Mouse (Mus musculus): ENCODE measurements around the gene Cdk14. TPM values are rescaled to one million over a fixed set of nuclear protein-coding genes. Genes with fewer than 3 reads are reported as not detected.

Cdk14 gene
- total RNA-seq, 2 experiments from 2014 or later = 258 to 269 TPM

DNA sequence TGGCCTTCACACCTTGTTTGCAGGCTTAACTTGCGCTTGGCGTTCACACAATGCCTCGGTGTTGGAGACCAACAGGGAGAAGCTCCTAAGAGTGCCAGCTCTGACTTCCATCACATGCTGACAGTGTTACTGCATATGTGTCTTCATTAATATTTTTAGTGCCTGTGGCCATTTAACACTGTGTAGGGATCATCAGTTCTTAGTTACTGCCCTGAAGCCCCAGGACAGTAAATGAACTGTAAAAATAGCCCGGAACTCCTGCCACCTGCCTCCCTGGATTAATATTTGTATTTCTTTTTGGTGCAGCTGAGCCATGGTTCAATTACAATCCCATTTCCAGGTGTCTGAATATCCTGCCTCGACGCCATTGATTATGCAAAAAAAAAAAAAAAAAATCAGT, 387.3 kb downstream of the Cdk14 start:
- H3K4me3 ChIP-seq = no peak overlapping the region
- no peak overlapping the region for H3K27ac ChIP-seq
- no peak for TF ChIP-seq CTCF (conservative IDR thresholded peaks at IDR 0.05)
- DNase-seq (ENCODE audit: low spot score in 2 of 2) = no peak

DNA sequence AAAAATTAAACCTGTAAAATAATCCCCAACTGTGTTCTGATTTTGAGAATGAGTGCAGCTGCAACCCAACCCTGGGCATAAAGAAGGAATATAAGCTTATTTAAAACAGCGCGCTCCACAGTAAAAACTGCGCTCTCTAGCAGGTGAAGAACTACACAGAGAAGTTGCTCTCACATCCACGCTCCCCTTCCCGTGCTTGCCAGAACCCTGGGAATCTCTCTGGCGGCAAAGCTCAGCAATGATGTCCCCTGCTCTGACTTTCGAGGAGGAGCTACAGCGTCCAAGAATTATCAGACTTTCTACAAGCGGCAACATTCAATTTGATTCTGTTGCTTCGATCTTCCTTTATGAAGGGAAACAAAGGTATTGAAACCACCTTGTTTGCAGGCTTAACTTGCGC, 387.7 kb downstream of the Cdk14 start:
- no peak overlapping the region for H3K27ac ChIP-seq
- no peak for TF ChIP-seq CTCF (conservative IDR thresholded peaks at IDR 0.05)
- no peak for DNase-seq (ENCODE audit: low spot score in 2 of 2)
- H3K4me3 ChIP-seq = no peak overlapping the region

DNA sequence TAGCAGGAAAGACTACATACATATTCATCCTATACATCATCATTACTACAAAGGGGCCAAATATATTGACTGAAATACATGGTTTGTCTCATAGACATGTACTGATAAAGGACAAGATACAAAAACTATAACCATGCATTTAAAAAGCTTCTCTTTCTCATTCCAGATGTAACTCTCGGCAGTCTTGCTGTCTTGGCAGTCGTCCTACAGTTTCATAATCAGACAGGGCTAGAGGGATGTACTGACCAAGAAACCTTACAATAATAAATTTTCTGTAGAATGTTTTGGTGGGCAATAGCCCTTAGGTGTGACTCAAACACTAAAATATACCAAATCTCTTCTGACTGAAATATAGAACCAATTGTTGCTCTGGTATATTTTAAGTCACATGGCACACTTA, 389.7 kb downstream of the Cdk14 start:
- DNase-seq (ENCODE audit: low spot score in 2 of 2) = no peak
- Histone ChIP-seq H3K4me3 (no peak overlapping the region), H3K27ac (no peak overlapping the region)
- TF ChIP-seq CTCF (conservative IDR thresholded peaks at IDR 0.05) = no peak

DNA sequence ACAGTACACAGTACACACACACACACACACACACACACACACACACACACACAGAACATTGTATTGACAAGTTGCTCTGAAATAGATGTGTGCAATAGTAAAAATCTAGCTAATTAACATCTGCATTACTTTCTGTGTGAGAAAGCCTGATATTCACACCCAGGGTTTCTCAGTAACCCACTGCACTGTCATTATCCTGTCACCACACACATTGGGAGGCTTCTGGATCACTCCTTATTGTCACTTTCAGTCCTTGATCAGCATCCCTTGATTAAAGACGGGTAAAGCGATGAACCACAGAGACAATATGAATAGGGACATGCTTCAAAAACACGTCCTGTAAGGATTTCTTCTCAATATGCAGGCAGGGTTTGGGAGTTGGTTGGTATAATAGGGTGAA, 401.2 kb downstream of the Cdk14 start:
- no peak overlapping the region for H3K27ac ChIP-seq
- no peak overlapping the region for H3K4me3 ChIP-seq
- no peak for TF ChIP-seq CTCF (conservative IDR thresholded peaks at IDR 0.05)
- DNase-seq (ENCODE audit: low spot score in 2 of 2) = no peak

DNA sequence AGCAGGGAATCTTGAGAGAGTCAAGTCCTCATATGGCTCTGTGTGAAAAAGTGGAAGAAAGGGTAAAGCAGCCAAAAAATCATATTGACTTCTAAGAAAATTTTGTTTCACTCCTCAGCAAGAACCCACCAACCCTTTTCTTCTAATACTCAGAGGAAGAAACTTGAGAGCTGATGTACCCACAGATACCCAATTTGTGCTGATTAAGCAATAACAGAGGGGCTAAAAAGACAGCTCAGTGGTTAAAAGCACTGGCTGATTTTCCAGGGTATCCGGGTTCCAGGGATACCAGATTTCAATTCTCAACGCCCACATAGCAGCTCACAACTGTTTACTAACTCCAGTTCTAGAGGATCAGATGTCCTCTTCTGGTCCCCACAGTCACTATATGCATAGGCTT, 401.9 kb downstream of the Cdk14 start:
- Histone ChIP-seq H3K27ac (peak overlapping the region; percentile 55), H3K4me3 (no peak overlapping the region)
- TF ChIP-seq CTCF (conservative IDR thresholded peaks at IDR 0.05) = no peak
- peak in 1 of 2 experiments; percentile 23 for DNase-seq (ENCODE audit: low spot score in 2 of 2)

DNA sequence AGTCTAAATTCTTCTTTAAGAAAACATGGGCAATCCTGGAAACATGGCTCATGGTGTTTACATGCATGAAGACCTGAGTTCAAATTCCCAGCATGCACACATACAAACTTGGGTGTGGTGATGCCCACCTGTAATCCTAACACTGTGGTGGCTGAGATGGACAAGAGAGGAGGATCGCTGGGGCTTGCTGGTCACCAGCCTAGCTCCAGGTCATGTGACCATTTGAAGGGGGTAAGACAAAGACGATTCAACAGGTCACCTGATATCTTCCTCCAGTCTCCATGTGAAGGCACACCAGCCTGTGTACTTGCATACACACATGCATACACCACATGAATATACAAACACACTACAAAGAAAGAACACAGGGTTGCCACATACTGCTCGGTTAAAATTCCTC, 406.3 kb downstream of the Cdk14 start:
- TF ChIP-seq CTCF (conservative IDR thresholded peaks at IDR 0.05) = no peak
- no peak overlapping the region for H3K27ac ChIP-seq
- no peak overlapping the region for H3K4me3 ChIP-seq
- no peak for DNase-seq (ENCODE audit: low spot score in 2 of 2)

DNA sequence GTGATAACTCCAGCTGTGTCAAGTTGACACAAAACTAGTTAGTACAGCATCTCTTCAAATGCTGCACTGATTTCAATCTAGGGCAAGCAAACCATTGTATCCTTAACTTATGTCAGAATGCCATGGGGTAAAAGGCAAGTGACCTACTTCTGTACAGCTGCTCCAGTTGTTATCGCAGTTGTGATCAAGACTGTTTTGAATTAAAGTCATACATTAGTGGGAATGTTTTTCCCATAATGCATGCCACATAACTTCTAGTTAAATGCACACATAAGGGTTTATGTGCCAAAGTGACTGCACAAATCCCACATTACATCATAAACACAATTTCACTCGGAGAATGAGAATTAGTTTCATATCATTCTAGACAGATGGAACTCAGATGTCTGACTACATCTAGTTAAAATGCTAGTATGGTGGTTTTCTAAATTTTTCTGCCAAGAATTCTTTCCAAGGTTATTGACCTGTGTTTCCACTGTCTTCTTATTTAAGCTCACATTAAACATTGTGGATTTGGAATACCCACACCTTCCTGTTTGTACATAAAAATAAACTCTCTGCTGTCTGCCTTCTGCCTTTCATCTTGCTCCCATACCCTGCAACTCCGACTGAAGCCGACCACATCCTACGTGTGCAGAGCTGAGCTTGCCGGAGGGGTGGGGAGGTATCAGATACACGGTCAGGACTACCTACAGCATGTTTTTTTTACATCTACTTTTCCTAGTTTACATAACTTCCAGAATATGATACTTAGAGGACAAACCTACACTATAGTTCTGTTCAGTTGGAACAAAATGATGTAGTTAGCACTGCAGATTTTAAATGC, 407.4 kb downstream of the Cdk14 start:
- peak overlapping the region; percentile 56 for H3K27ac ChIP-seq

DNA sequence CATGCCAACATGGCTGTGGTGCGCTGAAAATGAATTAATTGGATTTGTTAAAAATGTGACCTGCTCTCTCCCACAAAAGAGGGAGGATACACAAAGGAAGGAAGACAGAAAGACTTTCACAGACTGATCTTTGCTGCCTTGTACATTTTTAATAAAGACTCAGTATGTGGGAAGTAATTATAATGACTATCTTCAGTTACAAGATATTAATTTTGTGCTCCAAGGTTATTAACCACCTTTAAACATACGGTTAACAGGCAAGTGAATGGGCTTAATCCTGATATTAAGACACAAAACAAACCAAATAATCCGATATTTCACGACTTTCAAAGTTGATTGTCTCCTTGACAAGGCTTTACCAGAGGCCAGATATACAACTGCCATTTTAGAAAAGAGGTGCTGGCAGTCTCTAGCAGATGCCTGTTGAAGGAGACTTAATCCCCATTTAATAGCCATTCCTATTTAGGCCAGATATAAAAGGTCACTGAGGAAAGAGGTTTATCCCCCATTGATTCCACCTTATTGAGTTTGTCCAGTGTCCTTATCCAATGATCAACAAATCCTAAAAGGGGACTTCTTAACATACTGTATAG, 411.9 kb downstream of the Cdk14 start:
- Histone ChIP-seq H3K27ac (no peak overlapping the region), H3K4me3 (no peak overlapping the region)
- no peak for DNase-seq (ENCODE audit: low spot score in 2 of 2)
- no peak for TF ChIP-seq CTCF (conservative IDR thresholded peaks at IDR 0.05)

More for the DNA sequence above, 407.4 kb downstream of the Cdk14 start:
- no peak overlapping the region for H3K4me3 ChIP-seq
- no peak for DNase-seq (ENCODE audit: low spot score in 2 of 2)
- TF ChIP-seq CTCF (conservative IDR thresholded peaks at IDR 0.05) = no peak

DNA sequence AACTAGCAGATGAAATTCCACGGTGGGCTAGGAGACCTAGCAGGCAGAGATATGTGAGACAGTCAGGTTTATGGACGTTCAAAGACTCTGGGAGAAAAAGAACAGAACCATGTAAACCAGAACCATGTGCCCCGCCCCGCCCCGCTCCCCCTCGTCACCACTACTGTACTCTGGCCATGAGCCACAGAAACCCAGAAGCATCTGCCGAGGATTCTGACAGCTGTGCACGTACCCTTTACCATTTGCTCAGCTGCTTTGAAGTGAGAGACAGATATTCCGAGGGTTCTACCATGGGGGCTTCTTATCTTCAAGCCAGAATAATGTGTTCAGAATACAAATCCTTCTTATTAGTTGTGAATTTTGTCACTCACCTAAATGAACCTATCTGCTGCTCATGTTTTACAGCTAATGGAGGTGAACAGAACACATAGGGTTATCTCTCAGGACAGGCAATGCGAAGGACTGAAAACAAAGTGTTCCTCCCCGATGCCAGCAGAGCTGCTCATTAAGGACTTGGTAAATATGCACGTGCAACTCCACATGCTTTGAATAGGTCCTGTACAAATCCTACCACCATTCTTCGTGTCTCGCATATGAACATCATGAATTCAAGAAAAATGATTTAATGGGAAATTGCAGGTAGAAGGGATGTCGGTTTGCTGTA, 412.5 kb downstream of the Cdk14 start:
- TF ChIP-seq CTCF (conservative IDR thresholded peaks at IDR 0.05) = no peak
- DNase-seq (ENCODE audit: low spot score in 2 of 2) = no peak
- Histone ChIP-seq H3K4me3 (no peak overlapping the region), H3K27ac (no peak overlapping the region)

DNA sequence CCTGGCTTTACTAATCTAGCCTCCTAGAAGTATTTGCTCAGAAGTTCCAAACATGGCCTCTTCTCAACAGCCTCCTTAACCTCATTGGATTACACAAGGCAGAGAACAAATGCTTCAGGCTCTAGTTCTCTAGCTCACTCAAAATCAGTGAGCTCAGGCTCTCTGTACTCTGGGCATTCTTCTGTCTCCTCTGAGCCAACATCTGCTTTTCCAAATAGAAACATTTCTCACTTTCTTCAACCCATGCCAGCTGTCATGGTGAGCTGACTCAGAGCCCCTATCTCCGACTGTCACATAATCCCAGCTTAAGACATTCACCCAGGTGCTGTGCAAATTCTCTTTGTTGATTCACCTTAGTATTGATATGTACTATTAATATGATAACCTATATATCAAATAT, 414.5 kb downstream of the Cdk14 start:
- no peak for DNase-seq (ENCODE audit: low spot score in 2 of 2)
- TF ChIP-seq CTCF (conservative IDR thresholded peaks at IDR 0.05) = no peak
- Histone ChIP-seq H3K27ac (no peak overlapping the region), H3K4me3 (no peak overlapping the region)

DNA sequence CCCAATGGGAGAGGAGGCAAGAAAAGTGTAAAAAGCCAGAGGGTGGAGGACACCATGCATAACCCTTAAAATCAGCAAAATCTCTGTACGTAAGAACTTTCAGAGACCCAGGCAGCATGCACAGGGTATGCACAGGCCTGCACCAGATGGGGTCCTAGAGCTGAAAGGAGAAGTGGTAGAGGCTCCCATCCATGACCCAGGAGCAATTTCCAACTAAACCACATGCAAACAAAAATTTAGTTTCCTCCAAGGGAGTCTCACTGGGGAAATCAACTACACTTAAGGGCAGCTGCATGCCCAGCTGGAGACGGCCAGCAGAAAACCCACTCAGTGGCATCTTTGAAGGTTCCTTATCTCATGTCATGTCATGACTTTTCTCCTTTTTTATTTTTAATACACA, 415.4 kb downstream of the Cdk14 start:
- no peak for DNase-seq (ENCODE audit: low spot score in 2 of 2)
- no peak overlapping the region for H3K4me3 ChIP-seq
- H3K27ac ChIP-seq = no peak overlapping the region
- TF ChIP-seq CTCF (conservative IDR thresholded peaks at IDR 0.05) = no peak

DNA sequence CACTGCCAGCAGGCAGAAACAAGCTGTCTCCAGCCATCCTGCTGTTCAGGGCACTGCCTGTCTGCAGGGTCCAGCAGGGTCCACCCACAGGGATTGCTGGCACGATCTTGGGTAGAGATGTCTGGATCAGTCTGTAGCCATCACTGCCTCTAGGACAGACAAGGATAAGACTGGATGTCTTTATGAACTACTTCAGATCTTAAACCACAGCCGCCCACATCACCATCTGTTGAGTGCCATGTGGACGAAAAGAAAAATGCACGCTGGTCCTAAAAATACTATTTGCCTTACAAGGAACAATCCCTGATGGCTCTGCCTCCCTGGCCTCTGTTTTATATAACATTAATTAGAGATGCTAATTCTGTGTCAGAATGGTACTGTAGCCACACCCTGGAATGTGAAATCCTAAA, 426.9 kb downstream of the Cdk14 start:
- peak overlapping the region; percentile 91 for H3K27ac ChIP-seq

DNA sequence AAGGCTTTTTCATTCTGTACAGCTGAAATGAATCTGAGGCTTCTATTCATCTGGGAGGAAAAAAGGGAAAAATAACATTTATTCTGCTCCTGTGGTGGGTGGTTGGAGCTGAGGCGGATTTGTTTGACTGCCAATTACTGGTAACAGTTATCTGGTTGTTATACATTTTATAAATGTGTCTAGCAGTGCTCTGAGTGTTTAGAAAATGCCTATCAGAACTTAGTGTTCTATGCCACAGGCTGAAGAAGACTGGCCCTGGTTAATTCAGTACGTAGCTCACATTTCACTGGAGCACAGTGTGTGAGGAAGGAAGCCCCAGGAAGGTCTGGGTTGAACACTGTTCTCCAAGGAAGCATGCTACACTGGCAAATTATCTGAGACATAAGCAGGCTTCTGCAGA, 429.1 kb downstream of the Cdk14 start:
- no peak overlapping the region for H3K4me3 ChIP-seq
- TF ChIP-seq CTCF (conservative IDR thresholded peaks at IDR 0.05) = no peak
- H3K27ac ChIP-seq = peak overlapping the region; percentile 91
- DNase-seq (ENCODE audit: low spot score in 2 of 2) = peak; percentile 46 to 77

More for the DNA sequence above, 426.9 kb downstream of the Cdk14 start:
- DNase-seq (ENCODE audit: low spot score in 2 of 2) = peak; percentile 69 to 87
- TF ChIP-seq CTCF (conservative IDR thresholded peaks at IDR 0.05) = peak; percentile 19; the same call in 1 of the 2 replicates
- H3K4me3 ChIP-seq = no peak overlapping the region
